Comparison of ENCODE assay signal across 27 mouse cellular contexts in the genomic region with DNA sequence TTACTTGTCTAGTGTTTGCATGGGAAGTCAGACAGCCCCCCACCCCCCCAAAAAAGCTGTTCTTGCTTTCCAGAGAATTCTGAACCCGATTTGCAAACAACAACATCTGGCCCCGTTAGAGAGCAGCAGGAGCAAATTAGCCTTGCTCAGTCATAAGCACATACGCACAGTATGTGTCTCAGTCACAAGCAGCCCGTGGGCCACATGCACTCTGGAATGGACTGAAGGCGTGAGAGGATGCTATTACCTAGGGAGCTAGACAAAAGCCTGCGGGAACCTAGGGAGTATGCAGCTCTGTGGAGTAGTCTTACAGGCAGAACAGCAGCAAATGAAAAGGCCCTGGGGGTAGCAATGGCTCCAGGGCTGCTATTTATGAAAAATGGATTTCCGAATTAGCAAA. TPM values are rescaled to one million over a fixed set of nuclear protein-coding genes. Genes with fewer than 3 reads are reported as not detected.
DNase-seq lines count a peak whose midpoint lies in the region; ATAC-seq and TF ChIP-seq lines count a peak whose summit lies in the region.
"Had no signal": no experiment of that assay in that cellular context is flagged by ENCODE, and none has a peak within 500 bp of the region (broad histone marks: within the 10 kb centered on the region; RNA-seq: fewer than 3 reads in every experiment).

No protein-coding gene starts in this region.

- H3K4me2 ChIP-seq in hindbrain, embryonic 14.5 days (replicated peaks): no peak overlapping the region
- H3K4me2 ChIP-seq in hindbrain, embryonic 11.5 days (replicated peaks; ENCODE audit: low read depth, low read length): no peak overlapping the region
- H3K4me2 ChIP-seq: forebrain, embryonic 13.5 days; heart, embryonic 11.5 days had no signal

- no peak overlapping the region for H3K9ac ChIP-seq in hindbrain, embryonic 14.5 days
- no peak overlapping the region for H3K9ac ChIP-seq in hindbrain, embryonic 11.5 days (ENCODE audit: low read depth, low read length)
- H3K9ac ChIP-seq in heart, adult 2 months (ENCODE audit: low read depth, low read length): no peak overlapping the region
- H3K9ac ChIP-seq: forebrain, embryonic 13.5 days had no signal

- H3K79me2 ChIP-seq in heart, adult 2 months (replicated peaks; ENCODE audit: control insufficient read depth, insufficient read depth, low read length): no peaks in the 10 kb centered on the region

- H3K4me3 ChIP-seq in hindbrain, embryonic 14.5 days (replicated peaks; ENCODE audit: low read length): no peak overlapping the region
- no peak overlapping the region for H3K4me3 ChIP-seq in hindbrain, embryonic 11.5 days (ENCODE audit: low read depth, low read length)
- no peak overlapping the region for H3K4me3 ChIP-seq in heart, adult 2 months
- H3K4me3 ChIP-seq: forebrain, embryonic 13.5 days had no signal

- no peak for TF ChIP-seq CTCF in brain, embryonic 14.5 days (IDR thresholded peaks at IDR 0.05; ENCODE audit: borderline replicate concordance, extremely low read depth, insufficient read depth, insufficient read length)
- no peak for TF ChIP-seq CTCF in heart, adult 2 months (IDR thresholded peaks at IDR 0.05)

- no peaks in the 10 kb centered on the region for H3K9me3 ChIP-seq in hindbrain, embryonic 14.5 days (ENCODE audit: control insufficient read depth, low read length)
- H3K9me3 ChIP-seq in hindbrain, embryonic 11.5 days (ENCODE audit: control insufficient read depth, low read length): no peaks in the 10 kb centered on the region
- H3K9me3 ChIP-seq: forebrain, embryonic 13.5 days had no signal

- H3K27me3 ChIP-seq in hindbrain, embryonic 14.5 days (ENCODE audit: control insufficient read depth, insufficient read depth, low read length): no peaks in the 10 kb centered on the region
- H3K27me3 ChIP-seq in hindbrain, embryonic 11.5 days (ENCODE audit: control insufficient read depth, insufficient read depth, low read length): no peaks in the 10 kb centered on the region
- no peaks in the 10 kb centered on the region; the same call in 1 of the 2 replicates for H3K27me3 ChIP-seq in heart, adult 2 months (ENCODE audit: control insufficient read depth, insufficient read depth, low read length)

- peaks cover 8% of the 10 kb centered on the region for H3K4me1 ChIP-seq in hindbrain, embryonic 14.5 days (replicated peaks; ENCODE audit: control insufficient read depth, insufficient read depth, low read length)
- no peaks in the 10 kb centered on the region for H3K4me1 ChIP-seq in hindbrain, embryonic 11.5 days (replicated peaks; ENCODE audit: control insufficient read depth, insufficient read depth, low read length)
- H3K4me1 ChIP-seq in heart, adult 2 months (ENCODE audit: control insufficient read depth, insufficient read depth, low read length): no peaks in the 10 kb centered on the region

- H3K27ac ChIP-seq in hindbrain, embryonic 14.5 days: peak overlapping the region; percentile 11; the same call in 1 of the 2 replicates
- no peak overlapping the region for H3K27ac ChIP-seq in hindbrain, embryonic 11.5 days (ENCODE audit: low read depth, low read length)
- H3K27ac ChIP-seq in heart, adult 2 months: no peak overlapping the region

- 55% methylated on average over 7 of the region's 7 CpGs for WGBS in hindbrain, embryonic 14.5 days
- WGBS in hindbrain, embryonic 11.5 days: 68% methylated on average over 7 of the region's 7 CpGs
- 90% methylated on average over 7 of the region's 7 CpGs for WGBS in heart, adult 2 months

- no peaks in the 10 kb centered on the region for H3K36me3 ChIP-seq in hindbrain, embryonic 14.5 days (replicated peaks; ENCODE audit: control insufficient read depth, insufficient read depth)
- no peaks in the 10 kb centered on the region for H3K36me3 ChIP-seq in hindbrain, embryonic 11.5 days (ENCODE audit: control insufficient read depth, insufficient read depth, low read length)
- no peaks in the 10 kb centered on the region for H3K36me3 ChIP-seq in heart, adult 2 months (ENCODE audit: control insufficient read depth, insufficient read depth, low read length)

- no peak for TF ChIP-seq EP300 in heart, adult 2 months (IDR thresholded peaks at IDR 0.05; ENCODE audit: insufficient read depth, low read depth, low read length)

- TF ChIP-seq POLR2A in brain, embryonic 14.5 days (IDR thresholded peaks at IDR 0.05; ENCODE audit: borderline replicate concordance, extremely low read depth, insufficient read depth, insufficient read length, poor library complexity, severe bottlenecking): no peak
- no peak for TF ChIP-seq POLR2A in heart, adult 2 months (IDR thresholded peaks at IDR 0.05; ENCODE audit: insufficient read depth, low read depth, low read length)

- ATAC-seq in hindbrain, embryonic 14.5 days (ENCODE audit: low FRiP score): peak; percentile 58; the same call in 1 of the 2 replicates
- no peak for ATAC-seq in hindbrain, embryonic 11.5 days (ENCODE audit: low FRiP score)
- ATAC-seq: forebrain, embryonic 13.5 days had no signal

- DNase-seq in hindbrain, embryonic 14.5 days (ENCODE audit: low spot score): no peak
- no peak for DNase-seq in hindbrain, embryonic 11.5 days (ENCODE audit: low spot score)
- peak; percentile 41 for DNase-seq in retina, postnatal 1 day
- DNase-seq in retina, embryonic 14.5 days (ENCODE audit: low spot score): no peak
- peak; percentile 53 for DNase-seq in brain, embryonic 14.5 days (ENCODE audit: low read depth)
- DNase-seq in adrenal gland, adult 18-20 months (ENCODE audit: low spot score in 2 of 2): no peak
- DNase-seq in heart, adult 2 months: no peak
- DNase-seq: adrenal gland, adult 8-10 months; cerebellum, adult 8-10 months; cerebellum, postnatal 36 days; embryo, embryonic 11 days; gastrocnemius, postnatal 10 days; kidney, adult 2 months; kidney, postnatal 10 days; lung, postnatal 4 days; right cerebral cortex, postnatal 14 days had no signal

- intact Hi-C loops in heart, adult 2 months (cut with DNase I): no loop called here

RNA-seq across cellular contexts. Expression of gene Accsl, which starts 3.3 kb away (rescaled TPM):
- 0.08 and 0.38 TPM in 2 replicates for polyA plus RNA-seq in hindbrain, embryonic 14.5 days (2014; fragmentation: Nextera tagmentation; extraction: Ambion mirVana)
- polyA plus RNA-seq in hindbrain, embryonic 11.5 days (2014; fragmentation: Nextera tagmentation; extraction: Ambion mirVana): 0.69 TPM in 1 of 2 replicates, not detected in the other
- polyA plus RNA-seq in brain, embryonic 14.5 days (2012; rRNA removed): 0.38 and 0.39 TPM in 2 replicates
- under 1 TPM; 0.40 to 0.74 TPM for total RNA-seq in adrenal gland, adult 18-20 months (2021)
- not detected for total RNA-seq in heart, adult 2 months (2021)
- 0.20 TPM in 1 of 2 replicates, not detected in the other for polyA plus RNA-seq in heart, adult 2 months (2012; rRNA removed)
- total RNA-seq: gastrocnemius, postnatal 10 days; granulocyte monocyte progenitor cell, adult 5-6 weeks; hematopoietic stem cell, adult 5-6 weeks; layer of hippocampus, adult 18-20 months; liver, adult 2 months; neutrophil, adult 5-6 weeks had no signal
- polyA plus RNA-seq: heart, embryonic 11.5 days; intestine, embryonic 14.5 days; limb, embryonic 11.5 days; liver, adult 2 months; liver, embryonic 16.5 days; lung, embryonic 16.5 days had no signal

RNA-seq across cellular contexts. Expression of gene Accs, which starts 22.5 kb away (rescaled TPM):
- 4.8 and 6.7 TPM in 2 replicates for polyA plus RNA-seq in hindbrain, embryonic 14.5 days (2014; fragmentation: Nextera tagmentation; extraction: Ambion mirVana)
- 7.4 and 7.5 TPM in 2 replicates for polyA plus RNA-seq in hindbrain, embryonic 11.5 days (2014; fragmentation: Nextera tagmentation; extraction: Ambion mirVana)
- polyA plus RNA-seq in brain, embryonic 14.5 days (2012; rRNA removed): 22.2 and 27.3 TPM in 2 replicates
- total RNA-seq in adrenal gland, adult 18-20 months (2021): 1 to 10 TPM; 6.1 to 6.9 TPM
- total RNA-seq in heart, adult 2 months (2021): 1 to 10 TPM; 4.1 to 4.5 TPM
- polyA plus RNA-seq in heart, adult 2 months (2012; rRNA removed): 10.5 and 10.7 TPM in 2 replicates

RNA-seq across cellular contexts. Expression of gene Ext2, which starts 49.9 kb away (rescaled TPM):
- 71.3 and 77.7 TPM in 2 replicates for polyA plus RNA-seq in hindbrain, embryonic 14.5 days (2014; fragmentation: Nextera tagmentation; extraction: Ambion mirVana)
- 54.4 and 68.6 TPM in 2 replicates for polyA plus RNA-seq in hindbrain, embryonic 11.5 days (2014; fragmentation: Nextera tagmentation; extraction: Ambion mirVana)
- 36.3 and 49.9 TPM in 2 replicates for polyA plus RNA-seq in brain, embryonic 14.5 days (2012; rRNA removed)
- 10 to 100 TPM; 65.3 to 98.1 TPM for total RNA-seq in adrenal gland, adult 18-20 months (2021)
- 10 to 100 TPM; 43.8 to 44.0 TPM for total RNA-seq in heart, adult 2 months (2021)
- 28.9 and 36.9 TPM in 2 replicates for polyA plus RNA-seq in heart, adult 2 months (2012; rRNA removed)

Comparison
In these comparisons a context has a peak if more than half of its experiments do, and no peak if none do; other contexts are left out.
1. DNase-seq: peak in retina, postnatal 1 day (single experiment) and brain, embryonic 14.5 days (single experiment); none in hindbrain, embryonic 14.5 days (single experiment), hindbrain, embryonic 11.5 days (single experiment), retina, embryonic 14.5 days (single experiment), adrenal gland, adult 18-20 months (0 of 2) and heart, adult 2 months (0 of 2).